Mouse (Mus musculus) limb, embryonic 13.5 days (tissue): ENCODE data around the gene Gm9970. TPM values are rescaled to one million over a fixed set of nuclear protein-coding genes. Genes with fewer than 3 reads are reported as not detected.

Experiments
- ATAC-seq: fragments of 200-750 bp; cut with Nextera tagmentation; 2 replicates; pipeline ENCODE4 v1.8.0; 2017; ENCODE audit warnings: low read depth, moderate number of reproducible peaks, moderate TSS enrichment; ENCODE audit not compliant: low FRiP score
- H3K27ac ChIP-seq: fragments of 300-500 bp; sonication (generic); 2 replicates; pipeline ENCODE4 v1.5.1; 2015; ENCODE audit warnings: inconsistent platforms, mild to moderate bottlenecking, moderate library complexity
- H3K27me3 ChIP-seq: fragments of 300-500 bp; sonication (generic); 2 replicates; pipeline ENCODE4 v1.6.1; 2015; ENCODE audit warnings: mild to moderate bottlenecking, inconsistent platforms
- H3K36me3 ChIP-seq: fragments of 300-500 bp; sonication (generic); 2 replicates; pipeline ENCODE4 v1.6.1; 2015; ENCODE audit warnings: inconsistent platforms, mild to moderate bottlenecking, moderate library complexity
- H3K4me1 ChIP-seq: fragments of 300-500 bp; sonication (generic); 2 replicates; pipeline ENCODE4 v1.6.1; 2015; ENCODE audit warnings: inconsistent platforms
- H3K4me2 ChIP-seq: fragments of 300-500 bp; sonication (generic); replicated peaks from 2 replicates; pipeline ENCODE4 v1.6.1; 2015; ENCODE audit warnings: inconsistent platforms, mild to moderate bottlenecking, moderate library complexity
- H3K4me3 ChIP-seq: fragments of 300-500 bp; sonication (generic); 2 replicates; pipeline ENCODE4 v1.5.1; 2015; ENCODE audit warnings: moderate library complexity, mild to moderate bottlenecking, inconsistent platforms
- H3K9ac ChIP-seq: fragments of 300-500 bp; sonication (generic); 2 replicates; pipeline ENCODE4 v1.6.1; 2015; ENCODE audit warnings: mild to moderate bottlenecking, inconsistent platforms
- H3K9me3 ChIP-seq: fragments of 300-500 bp; sonication (generic); 2 replicates; pipeline ENCODE4 v1.6.1; 2016; ENCODE audit warnings: inconsistent platforms
- WGBS: fragments of 180-500 bp; shearing (Covaris S2); methylation state at CpG from one replicate; pipeline ENCODE4 v1.1.7; 2015; 5-methylcytosine and 5-hydroxymethylcytosine counted together
- polyA plus RNA-seq: library from polyadenylated mRNA; unstranded; fragments of >200 nt; fragmentation: Nextera tagmentation; extraction: Ambion mirVana; gene quantifications from 2 replicates; pipeline ENCODE4 v1.2.1, GENCODE M21; 2015

The Gm9970 gene
- polyA plus RNA-seq, 1 experiment from 2014 or later = 0.48 TPM

- peaks cover 92% of the 10 kb centered on the region for H3K36me3 ChIP-seq
- no peak overlapping the region for H3K27ac ChIP-seq
- 80% methylated on average over 7 of the region's 7 CpGs for WGBS
- H3K9ac ChIP-seq = no peak overlapping the region
- no peaks in the 10 kb centered on the region for H3K27me3 ChIP-seq
- H3K9me3 ChIP-seq = no peaks in the 10 kb centered on the region
- no peak overlapping the region for H3K4me3 ChIP-seq
- no peak for ATAC-seq
- H3K4me2 ChIP-seq = no peak overlapping the region
- H3K4me1 ChIP-seq = peaks cover 38% of the 10 kb centered on the region
Measured at GRCm38 (mm10) chr5:31254452-31254851, 13.4 kb upstream of the Gm9970 start.

GRCm38 (mm10) chr5:31253806-31254205, 12.8 kb upstream of the Gm9970 start:
- Histone ChIP-seq H3K4me2 (no peak overlapping the region), H3K4me3 (no peak overlapping the region), H3K27me3 (no peaks in the 10 kb centered on the region), H3K27ac (peak overlapping the region; percentile 75; the same call in 1 of the 2 replicates), H3K36me3 (peaks cover 92% of the 10 kb centered on the region), H3K9me3 (no peaks in the 10 kb centered on the region), H3K4me1 (peaks cover 38% of the 10 kb centered on the region), H3K9ac (no peak overlapping the region)
- ATAC-seq = no peak
- WGBS = 94% methylated on average over 8 of the region's 8 CpGs

GRCm38 (mm10) chr5:31252795-31253545, 11.9 kb upstream of the Gm9970 start:
- Histone ChIP-seq H3K9ac (no peak overlapping the region; the same call in 1 of the 2 replicates), H3K4me2 (peak overlapping the region; percentile 66), H3K9me3 (no peaks in the 10 kb centered on the region), H3K4me1 (peaks cover 38% of the 10 kb centered on the region), H3K4me3 (0 out of 2 replicates have a peak overlapping the region, but pooled peaks have one; percentile 7), H3K27ac (peak overlapping the region; percentile 75), H3K27me3 (no peaks in the 10 kb centered on the region), H3K36me3 (peaks cover 93% of the 10 kb centered on the region)
- WGBS = 44% methylated on average over 16 of the region's 16 CpGs
- 0 out of 2 replicates have a peak, but pooled peaks have one; percentile 21 for ATAC-seq

DNA sequence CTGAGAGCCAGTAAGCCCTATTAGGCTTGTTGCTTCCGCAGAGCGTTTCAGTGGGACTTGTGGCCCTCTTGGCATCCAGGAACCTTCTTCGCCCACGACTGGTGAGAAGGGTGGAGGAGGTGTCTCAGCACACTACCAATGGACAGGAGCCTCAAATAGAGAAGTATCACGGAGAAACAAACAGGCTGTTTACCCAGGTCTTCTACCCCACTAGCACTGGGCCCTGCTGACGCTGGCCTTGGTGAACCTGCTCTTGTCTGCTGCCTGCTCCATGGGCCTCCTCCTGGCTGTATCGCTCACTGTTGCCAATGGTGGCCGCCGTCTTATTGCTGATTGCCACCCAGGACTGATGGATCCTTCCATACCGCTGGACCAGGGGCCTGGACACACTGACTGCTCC, 11.1 kb upstream of the Gm9970 start:
- H3K27ac ChIP-seq = peak overlapping the region; percentile 75; the same call in 1 of the 2 replicates
- no peaks in the 10 kb centered on the region for H3K27me3 ChIP-seq
- peak overlapping the region; percentile 44 for H3K4me3 ChIP-seq
- WGBS = 45% methylated on average over 10 of the region's 10 CpGs
- H3K9ac ChIP-seq = peak overlapping the region; percentile 65
- no peak; the same call in 1 of the 2 replicates for ATAC-seq
- H3K36me3 ChIP-seq = peaks cover 93% of the 10 kb centered on the region
- no peaks in the 10 kb centered on the region for H3K9me3 ChIP-seq
- peak overlapping the region; percentile 66 for H3K4me2 ChIP-seq
- H3K4me1 ChIP-seq = peaks cover 38% of the 10 kb centered on the region

GRCm38 (mm10) chr5:31251541-31252101, 10.6 kb upstream of the Gm9970 start, which contains the start of gene Krtcap3:
Gene Krtcap3, plus strand, starts transcription at chr5:31251691.
- Histone ChIP-seq H3K4me3 (peak within 1 kb of the TSS; percentile 44), H3K27me3 (no peaks in the 10 kb centered on the region), H3K9ac (peak within 1 kb of the TSS; percentile 65), H3K4me2 (peak within 1 kb of the TSS; percentile 66), H3K27ac (peak within 1 kb of the TSS; percentile 75; the same call in 1 of the 2 replicates), H3K36me3 (peaks cover 95% of the 10 kb centered on the region), H3K9me3 (no peaks in the 10 kb centered on the region), H3K4me1 (peaks cover 38% of the 10 kb centered on the region)
- peak; percentile 64 for ATAC-seq
- 6% methylated on average over 44 of the region's 47 CpGs for WGBS

GRCm38 (mm10) chr5:31250716-31251115, 9.7 kb upstream of the Gm9970 start:
- peak overlapping the region; percentile 69; the same call in 1 of the 2 replicates for H3K27ac ChIP-seq
- no peaks in the 10 kb centered on the region for H3K27me3 ChIP-seq
- H3K36me3 ChIP-seq = peaks cover 96% of the 10 kb centered on the region
- ATAC-seq = peak; percentile 17; the same call in 1 of the 2 replicates
- no peaks in the 10 kb centered on the region for H3K9me3 ChIP-seq
- H3K4me2 ChIP-seq = peak overlapping the region; percentile 66
- no peak overlapping the region for H3K4me3 ChIP-seq
- 35% methylated on average over 4 of the region's 4 CpGs for WGBS
- peaks cover 38% of the 10 kb centered on the region for H3K4me1 ChIP-seq
- peak overlapping the region; percentile 65 for H3K9ac ChIP-seq

DNA sequence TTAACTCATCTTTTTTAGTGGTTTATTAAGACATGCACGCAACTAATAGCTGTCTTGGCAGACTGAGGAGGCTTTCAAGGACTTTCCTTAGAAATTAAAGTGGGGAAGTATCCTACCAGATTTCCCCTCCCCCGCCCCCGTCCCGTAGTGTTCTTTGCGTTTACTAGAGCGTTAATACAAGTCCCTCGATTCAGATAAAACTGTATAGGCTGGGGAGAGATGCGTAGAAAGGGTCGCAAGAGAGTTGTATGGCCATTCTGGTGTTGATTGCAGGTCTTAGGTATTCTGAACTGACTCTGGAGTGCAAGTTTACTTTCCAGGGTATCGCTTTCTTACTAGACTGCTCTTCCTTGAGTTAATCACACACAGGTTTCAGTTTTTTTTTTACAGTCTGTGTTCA, 1.2 kb upstream of the Gm9970 start:
- no peaks in the 10 kb centered on the region for H3K9me3 ChIP-seq
- H3K4me2 ChIP-seq = peak overlapping the region; percentile 93
- H3K4me3 ChIP-seq = peak overlapping the region; percentile 91
- peak overlapping the region; percentile 98 for H3K9ac ChIP-seq
- H3K36me3 ChIP-seq = peaks cover 36% of the 10 kb centered on the region
- 18% methylated on average over 10 of the region's 10 CpGs for WGBS
- peaks cover 9% of the 10 kb centered on the region for H3K4me1 ChIP-seq
- no peaks in the 10 kb centered on the region for H3K27me3 ChIP-seq
- no peak for ATAC-seq
- H3K27ac ChIP-seq = no peak overlapping the region

DNA sequence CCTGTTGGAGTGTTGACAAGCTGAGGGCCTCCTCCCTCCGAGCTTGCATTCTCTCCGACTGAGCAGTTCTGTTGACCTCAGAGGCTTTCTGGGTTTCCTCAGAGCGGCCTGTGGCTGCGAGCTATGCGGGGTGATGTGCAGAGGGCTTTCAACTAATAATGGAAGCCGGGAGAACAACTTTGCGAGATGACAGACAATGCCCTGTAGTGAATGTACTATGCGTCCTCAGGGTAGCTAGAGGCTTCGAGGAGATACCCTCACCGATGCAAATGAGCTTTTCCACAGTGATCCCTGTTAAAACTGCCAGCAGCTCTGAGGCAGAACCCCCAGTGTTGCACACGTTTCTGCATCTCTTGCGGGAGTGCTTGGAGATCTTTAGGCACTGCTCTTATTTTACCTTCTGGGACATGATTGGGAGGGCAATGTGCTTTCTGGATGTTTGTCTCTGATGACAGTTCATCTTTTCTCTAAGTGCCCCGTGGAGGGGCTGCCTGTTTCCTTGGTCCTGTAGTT, 546 bp upstream of the Gm9970 start:
- Histone ChIP-seq H3K9me3 (no peaks in the 10 kb centered on the region), H3K27ac (peak overlapping the region; percentile 98), H3K9ac (peak overlapping the region; percentile 98), H3K27me3 (no peaks in the 10 kb centered on the region), H3K4me2 (peak overlapping the region; percentile 93), H3K4me3 (peak overlapping the region; percentile 91), H3K4me1 (peaks cover 9% of the 10 kb centered on the region), H3K36me3 (peaks cover 30% of the 10 kb centered on the region)
- WGBS = under 1% methylated on average over 13 of the region's 13 CpGs
- no peak for ATAC-seq

DNA sequence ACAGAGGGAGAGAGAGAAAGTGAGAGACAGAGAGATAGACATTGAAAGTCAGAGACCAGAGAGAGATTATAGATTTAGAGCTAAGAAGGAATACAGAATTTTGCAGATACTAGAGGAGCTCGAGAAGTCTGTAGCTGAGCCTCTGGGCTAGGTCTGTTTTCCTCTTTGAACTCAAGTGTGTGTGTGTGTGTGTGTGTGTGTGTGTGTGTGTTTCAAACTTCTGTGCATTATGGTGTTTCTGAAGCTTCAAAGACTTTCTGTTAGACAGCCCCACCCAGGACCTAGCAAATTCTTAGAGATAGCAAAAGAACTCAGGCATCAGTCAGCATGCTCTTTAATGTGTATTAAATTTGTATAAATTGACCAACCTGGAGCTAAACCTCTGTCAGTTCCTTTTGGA, 14.4 kb downstream of the Gm9970 start:
- no peaks in the 10 kb centered on the region for H3K9me3 ChIP-seq
- H3K4me3 ChIP-seq = no peak overlapping the region
- no peak overlapping the region for H3K4me2 ChIP-seq
- no peak overlapping the region for H3K9ac ChIP-seq
- no peak overlapping the region for H3K27ac ChIP-seq
- no peaks in the 10 kb centered on the region for H3K4me1 ChIP-seq
- ATAC-seq = no peak
- H3K27me3 ChIP-seq = no peaks in the 10 kb centered on the region
- H3K36me3 ChIP-seq = no peaks in the 10 kb centered on the region
- 62% methylated on average over 1 of the region's 1 CpGs for WGBS

DNA sequence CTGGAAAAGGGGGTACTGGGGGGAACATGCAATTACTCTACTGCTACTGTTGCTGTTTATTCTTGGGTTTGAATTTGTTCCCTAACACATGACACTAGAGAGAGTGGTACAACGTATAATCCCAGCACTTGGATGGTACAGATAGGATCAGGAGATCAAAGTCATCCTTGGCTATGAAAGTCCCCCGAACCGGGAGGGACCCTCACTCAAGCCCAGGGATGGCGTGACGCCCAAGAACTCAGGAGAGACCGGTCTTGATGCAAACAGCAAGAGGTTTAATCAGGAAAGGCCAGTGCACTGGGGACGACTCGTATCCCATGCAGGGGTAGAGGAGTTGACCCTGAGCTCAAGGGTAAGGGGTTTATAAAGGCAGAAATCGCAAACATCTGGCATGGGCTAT, 18.3 kb downstream of the Gm9970 start:
- Histone ChIP-seq H3K4me2 (no peak overlapping the region), H3K9me3 (no peaks in the 10 kb centered on the region), H3K27me3 (no peaks in the 10 kb centered on the region), H3K27ac (no peak overlapping the region), H3K9ac (no peak overlapping the region), H3K4me1 (peaks cover 9% of the 10 kb centered on the region), H3K4me3 (no peak overlapping the region), H3K36me3 (no peaks in the 10 kb centered on the region)
- no peak for ATAC-seq
- 87% methylated on average over 9 of the region's 9 CpGs for WGBS

- no peaks in the 10 kb centered on the region for H3K27me3 ChIP-seq
- ATAC-seq = no peak
- peak overlapping the region; percentile 76 for H3K4me2 ChIP-seq
- H3K27ac ChIP-seq = peak overlapping the region; percentile 92
- peaks cover 9% of the 10 kb centered on the region for H3K4me1 ChIP-seq
- peak overlapping the region; percentile 76 for H3K9ac ChIP-seq
- 15% methylated on average over 11 of the region's 11 CpGs for WGBS
- no peaks in the 10 kb centered on the region for H3K9me3 ChIP-seq
- peak overlapping the region; percentile 99 for H3K4me3 ChIP-seq
- H3K36me3 ChIP-seq = no peaks in the 10 kb centered on the region
Measured at GRCm38 (mm10) chr5:31221304-31221945, 19.6 kb downstream of the Gm9970 start.
